Mouse (Mus musculus): ENCODE measurements around the gene Traf4. TPM values are rescaled to one million over a fixed set of nuclear protein-coding genes. Genes with fewer than 3 reads are reported as not detected.
A peak's percentile ranks its signal among the peaks of the same experiment; 100 is the strongest.

Gene Traf4
- total RNA-seq, 2 experiments from 2014 or later, result 11.3 to 12.5 TPM

DNA sequence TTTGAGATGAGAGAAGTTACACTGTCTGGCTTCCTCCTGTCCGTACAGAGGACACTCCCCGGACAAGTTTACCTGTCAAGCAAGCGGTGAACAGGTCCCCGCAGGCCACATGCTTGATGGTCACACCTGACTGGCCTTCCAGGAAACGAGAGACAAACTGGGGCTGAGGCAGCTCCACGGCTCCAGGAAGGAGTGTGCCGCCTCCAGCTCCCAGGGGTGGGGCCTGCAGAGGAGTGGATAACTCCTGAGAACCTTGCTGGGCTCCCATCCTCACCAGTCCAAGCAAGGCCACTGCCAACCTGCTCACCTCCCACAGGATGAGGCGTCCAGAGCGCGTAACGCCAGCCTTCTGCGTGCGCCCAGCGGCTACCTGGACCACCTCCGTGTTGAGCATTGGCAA lies 4.9 kb upstream of the Traf4 start:
- no peak for DNase-seq (ENCODE audit: low spot score in 2 of 2)
- intact Hi-C loops (cut with DNase I), result loop anchor here (10.0 kb wide), 1 partner anchor 346 kb away; no protein-coding TSS in a partner anchor

DNA sequence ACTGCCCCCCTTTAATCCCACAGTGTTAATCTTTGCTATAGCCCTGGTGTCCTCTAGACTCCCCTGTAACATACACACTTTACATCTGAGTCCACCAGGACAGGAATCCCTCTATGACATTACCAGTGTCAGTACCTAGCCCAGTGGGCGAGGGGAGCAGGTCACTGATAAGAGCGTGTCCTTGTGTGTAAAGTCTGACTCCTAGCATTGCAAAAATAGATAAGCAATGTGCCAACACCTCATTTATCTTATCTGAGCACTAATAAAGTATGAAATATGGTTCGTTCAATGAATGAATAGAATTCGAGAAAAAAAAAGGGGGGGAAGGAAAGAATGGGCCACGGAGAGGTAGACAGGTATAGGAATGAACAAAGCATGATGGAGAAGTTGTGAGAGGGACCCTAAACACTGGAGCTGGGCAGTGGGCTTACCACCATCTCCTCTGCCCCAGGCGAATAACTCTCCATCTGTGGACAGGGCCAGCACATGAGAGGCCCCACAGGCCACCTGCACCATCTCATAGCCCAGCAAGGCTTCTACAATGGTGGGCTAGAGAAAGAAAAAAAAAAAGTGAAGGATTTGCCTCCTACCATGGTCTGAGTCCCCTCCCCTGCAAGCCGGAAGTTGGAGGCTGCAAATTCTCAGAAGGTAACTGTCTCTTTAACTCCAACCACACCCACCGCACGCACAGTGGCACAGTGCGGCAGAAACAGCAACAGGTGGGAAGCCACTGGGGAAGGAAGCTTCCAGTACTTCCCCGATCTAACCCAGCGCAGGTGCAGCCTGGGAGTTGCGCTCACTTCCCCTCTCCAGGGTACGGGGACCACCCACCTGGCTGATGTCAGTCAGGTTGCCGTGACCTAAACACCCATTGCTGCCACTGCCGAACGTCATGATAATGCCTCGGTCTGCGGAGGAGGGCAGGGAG lies 3.4 kb upstream of the Traf4 start:
- no peak for DNase-seq (ENCODE audit: low spot score in 2 of 2)
- intact Hi-C loops (cut with DNase I), result no loop called here

DNA sequence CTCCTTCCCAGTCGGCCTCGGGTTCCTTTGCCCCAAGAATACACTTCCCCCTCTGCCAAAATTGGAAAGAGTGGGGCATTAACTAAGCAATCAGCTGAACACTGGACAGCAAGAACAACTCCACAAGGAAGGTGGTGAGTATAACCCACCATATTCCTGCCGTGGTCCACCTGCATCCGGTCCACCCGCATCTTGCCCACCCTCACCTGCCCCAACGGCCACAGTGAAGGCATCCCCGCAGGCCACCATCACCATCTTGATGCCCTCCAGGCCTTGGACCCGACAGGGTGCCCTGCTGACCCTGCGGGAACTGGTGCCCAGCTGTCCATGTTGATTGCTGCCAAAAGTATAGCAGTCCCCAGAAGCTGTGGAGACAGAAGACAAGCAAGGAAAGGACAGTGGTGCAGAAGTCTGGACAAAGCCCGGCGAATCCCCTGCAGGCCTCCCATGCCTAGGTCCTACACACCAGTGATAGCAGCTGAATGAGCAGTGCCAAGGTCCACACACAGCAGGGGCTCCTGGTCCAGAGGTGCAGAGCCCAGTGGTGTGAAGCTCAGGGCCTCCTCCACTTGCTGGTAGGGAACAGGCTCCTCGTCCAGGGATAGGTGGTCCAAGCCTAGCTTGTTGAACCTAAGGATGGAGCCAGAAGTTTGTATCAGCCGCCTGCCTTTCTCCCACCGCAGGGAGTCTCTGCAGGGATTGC lies 2.0 kb upstream of the Traf4 start:
- DNase-seq (ENCODE audit: low spot score in 2 of 2), result no peak
- intact Hi-C loops (cut with DNase I), result no loop called here

DNA sequence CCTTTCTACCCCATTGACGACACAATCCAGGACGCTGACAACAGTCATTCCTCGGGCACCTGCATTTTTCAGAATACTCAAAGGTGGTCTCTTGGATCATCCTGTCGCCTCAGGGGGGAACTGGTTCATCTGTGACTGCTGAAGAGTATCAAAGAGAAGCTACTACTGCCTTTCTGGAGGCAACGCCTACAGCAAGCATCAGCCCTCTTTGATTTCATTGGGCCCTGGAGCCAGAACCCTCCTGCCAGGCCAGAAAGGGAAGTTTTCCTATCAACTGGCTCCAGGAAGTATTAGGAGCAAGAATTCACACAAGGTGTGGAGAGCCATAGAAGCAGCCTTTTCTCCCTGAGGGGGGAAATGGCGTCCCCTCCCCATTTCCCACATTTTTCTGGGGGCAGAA lies 1.3 kb upstream of the Traf4 start:
- no peak for DNase-seq (ENCODE audit: low spot score in 2 of 2)
- intact Hi-C loops (cut with DNase I), result no loop called here

DNA sequence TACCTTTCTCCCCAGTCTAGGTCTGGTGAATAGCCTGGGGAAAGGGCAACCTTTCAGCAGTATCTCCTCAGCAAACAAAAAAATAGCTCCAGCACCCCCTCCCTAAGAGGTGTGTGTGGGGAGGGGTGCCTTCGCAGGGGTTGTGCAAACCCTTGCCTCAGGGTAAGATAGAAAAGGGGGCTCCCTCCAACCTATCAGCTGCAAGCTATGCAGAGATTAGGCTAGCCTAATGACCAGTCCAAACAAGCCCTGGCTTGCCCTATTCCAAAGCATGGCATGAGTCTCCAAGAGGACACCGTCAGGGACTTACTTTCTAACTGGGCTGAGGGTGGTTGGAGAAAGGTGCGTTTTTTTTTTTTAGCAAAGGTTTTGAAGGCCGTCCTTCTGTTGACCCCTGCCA lies 772 bp upstream of the Traf4 start:
- no peak for DNase-seq (ENCODE audit: low spot score in 2 of 2)
- intact Hi-C loops (cut with DNase I), result no loop called here

DNA sequence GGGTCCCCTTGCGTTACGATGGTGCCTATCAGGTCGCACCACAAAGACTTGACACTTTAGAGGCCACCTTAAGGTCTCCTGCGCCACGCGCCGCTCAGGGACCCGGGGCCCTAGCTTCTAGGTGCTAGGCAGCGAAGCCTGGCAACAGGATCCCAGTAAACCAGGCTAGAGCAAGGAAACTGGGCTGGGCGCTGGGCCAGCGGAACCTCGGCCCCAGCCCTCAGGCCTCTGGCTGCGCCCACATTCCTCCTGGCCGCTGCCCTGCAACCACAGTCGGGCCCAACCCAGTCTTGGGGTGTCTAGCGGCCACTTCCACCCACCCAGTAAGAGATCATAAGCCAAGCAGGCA lies 346 bp upstream of the Traf4 start:
- intact Hi-C loops (cut with DNase I), result loop anchor here (2.0 kb wide), 1 partner anchor 71 kb away; the partner anchor contains the start of gene Fam222b
- no peak for DNase-seq (ENCODE audit: low spot score in 2 of 2)

DNA sequence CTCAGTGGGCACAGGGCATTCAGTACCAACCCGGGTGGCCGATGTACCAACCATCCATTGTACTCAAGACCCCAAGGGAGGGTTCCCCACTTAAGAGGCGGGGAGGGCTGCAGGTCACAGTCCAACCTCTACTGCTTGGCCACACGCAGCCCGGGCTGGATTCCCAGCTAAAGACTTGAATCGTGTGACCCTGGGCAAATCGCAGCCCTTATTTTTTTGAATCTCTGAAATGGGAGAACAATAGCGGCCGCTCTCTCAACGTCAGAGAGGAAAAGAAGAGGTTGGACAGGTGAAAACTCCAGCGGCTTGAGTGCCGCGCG lies 825 bp downstream of the Traf4 start:
- DNase-seq (ENCODE audit: low spot score in 2 of 2), result no peak
- intact Hi-C loops (cut with DNase I), result loop anchor here (2.0 kb wide), 1 partner anchor 70 kb away; the partner anchor contains the start of gene Fam222b

DNA sequence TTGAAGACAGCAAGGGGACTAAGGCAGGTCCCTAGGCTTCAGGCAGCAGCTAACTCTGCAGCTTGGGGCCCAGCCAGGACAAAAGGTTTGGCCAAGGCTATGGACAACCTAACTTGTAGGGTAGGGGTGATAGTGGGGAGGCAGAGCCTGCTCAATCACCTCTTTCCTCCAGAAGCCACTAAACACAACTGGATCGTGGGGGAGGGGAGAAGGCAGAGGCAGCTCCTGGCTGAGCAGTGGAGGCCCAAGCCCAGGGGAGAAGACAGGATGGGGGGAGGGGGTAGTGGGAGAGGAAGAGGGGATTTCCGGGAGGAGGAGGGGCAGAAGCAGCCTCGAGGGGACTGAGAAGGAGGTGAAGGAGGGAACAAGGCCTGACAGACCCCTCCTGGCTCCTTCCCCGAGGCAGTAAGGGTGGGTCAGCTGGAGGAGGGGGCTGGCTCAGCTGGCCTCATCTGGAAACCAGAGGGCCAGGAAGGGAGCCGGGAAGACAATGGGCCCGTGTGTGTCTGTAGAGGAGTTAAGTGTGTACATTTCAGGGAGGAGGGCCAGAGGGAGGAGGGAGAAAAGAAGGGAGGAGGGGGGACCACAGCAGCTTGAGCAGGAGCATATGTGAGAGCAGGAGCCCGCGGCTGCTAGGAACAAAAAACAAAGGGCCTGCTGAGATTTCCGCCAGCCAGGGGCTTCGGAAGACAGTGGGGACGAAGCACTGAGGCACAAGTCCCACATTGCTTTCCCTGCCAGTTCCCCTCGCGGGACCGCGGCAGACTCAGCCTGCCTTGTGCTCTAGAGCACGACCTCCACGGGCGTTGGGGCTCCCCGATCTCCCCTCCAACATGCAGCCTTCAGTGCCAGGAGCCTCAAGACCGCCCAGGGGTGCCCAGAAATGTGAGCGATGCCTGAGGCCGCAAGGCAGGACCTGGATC lies 1.4 kb downstream of the Traf4 start:
- intact Hi-C loops (cut with DNase I), result loop anchor here (2.0 kb wide), 1 partner anchor 69 kb away; the partner anchor contains the start of gene Fam222b
- DNase-seq (ENCODE audit: low spot score in 2 of 2), result no peak

DNA sequence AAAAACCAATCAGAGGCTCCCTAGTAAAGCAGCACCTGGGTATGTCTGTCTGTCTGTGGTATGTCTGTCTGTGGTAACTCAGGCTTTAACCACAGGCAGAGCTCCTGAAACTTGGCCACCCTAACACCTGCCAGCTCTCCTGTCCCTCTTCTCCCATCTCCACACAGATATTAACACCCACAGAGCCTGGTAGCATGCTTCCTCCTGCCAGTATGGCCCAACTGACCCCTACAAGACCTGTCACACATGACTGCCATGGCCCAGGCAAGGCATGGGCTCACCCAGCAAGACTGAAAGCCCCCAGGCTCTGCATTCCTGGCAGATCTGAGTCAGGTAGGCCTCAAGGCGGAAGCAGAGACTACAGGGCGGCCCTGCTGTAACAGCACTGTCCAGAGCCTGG lies 2.3 kb downstream of the Traf4 start:
- intact Hi-C loops (cut with DNase I), result no loop called here
- no peak for DNase-seq (ENCODE audit: low spot score in 2 of 2)

DNA sequence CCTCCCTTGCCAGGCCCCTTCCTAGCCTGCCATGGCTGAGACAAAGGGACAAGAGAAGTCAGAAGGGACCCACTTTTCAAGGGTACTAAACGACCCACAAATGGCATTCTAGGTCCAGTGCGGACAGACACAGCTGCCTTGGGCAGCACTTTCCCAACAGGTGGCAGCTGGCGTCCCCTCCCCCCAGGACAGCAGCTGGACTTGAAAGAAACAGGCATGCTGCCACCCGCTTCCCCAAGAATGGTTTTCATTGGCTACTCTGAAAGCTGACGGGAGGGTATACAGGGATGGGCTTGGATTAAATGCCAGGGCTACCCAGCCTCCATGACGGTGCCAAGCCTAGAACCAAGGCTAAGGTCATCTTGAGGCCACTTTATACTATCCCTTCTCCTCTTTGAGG lies 2.9 kb downstream of the Traf4 start:
- intact Hi-C loops (cut with DNase I), result no loop called here
- DNase-seq (ENCODE audit: low spot score in 2 of 2), result peak; percentile 46 to 70

DNA sequence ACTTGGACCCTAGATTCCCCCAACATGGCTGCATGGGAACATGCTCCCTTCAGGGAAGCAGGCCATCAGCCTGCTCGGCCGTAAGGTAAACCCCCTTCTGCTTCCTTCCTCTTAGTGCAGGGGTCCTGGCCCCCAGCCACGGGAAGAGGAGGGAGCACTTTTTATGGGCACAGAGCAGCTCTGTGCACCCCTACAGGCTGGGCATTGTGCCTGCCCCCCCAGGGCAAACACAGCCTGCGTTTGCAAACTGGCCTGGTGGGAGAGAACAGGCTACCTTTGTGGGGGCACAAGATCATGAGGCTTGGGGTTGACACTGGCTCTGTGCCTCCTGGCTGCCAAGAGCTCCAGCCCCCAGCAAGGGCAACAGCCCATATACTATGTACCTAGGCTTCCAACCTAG lies 3.4 kb downstream of the Traf4 start:
- intact Hi-C loops (cut with DNase I), result no loop called here
- no peak for DNase-seq (ENCODE audit: low spot score in 2 of 2)

DNA sequence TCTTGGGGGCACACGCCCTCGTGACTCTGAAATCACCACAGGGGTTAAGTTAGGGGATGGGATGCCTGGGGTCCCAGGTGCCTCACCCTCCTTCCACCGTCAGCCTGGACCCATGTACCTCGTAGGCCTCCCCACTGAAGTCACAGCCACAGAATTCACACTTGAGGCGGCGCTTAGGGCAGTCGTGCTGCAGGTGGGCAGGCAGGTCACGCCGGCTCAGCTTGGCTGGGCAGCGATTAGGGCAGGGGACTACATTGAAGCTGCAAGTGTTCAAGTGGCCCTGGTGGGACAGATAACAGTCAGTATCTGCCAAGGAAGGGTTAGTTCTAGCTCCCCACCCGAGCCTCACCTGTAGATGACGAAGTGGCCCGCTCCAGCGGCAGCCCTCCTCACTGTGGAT lies 4.2 kb downstream of the Traf4 start:
- DNase-seq (ENCODE audit: low spot score in 2 of 2), result no peak
- intact Hi-C loops (cut with DNase I), result no loop called here

DNA sequence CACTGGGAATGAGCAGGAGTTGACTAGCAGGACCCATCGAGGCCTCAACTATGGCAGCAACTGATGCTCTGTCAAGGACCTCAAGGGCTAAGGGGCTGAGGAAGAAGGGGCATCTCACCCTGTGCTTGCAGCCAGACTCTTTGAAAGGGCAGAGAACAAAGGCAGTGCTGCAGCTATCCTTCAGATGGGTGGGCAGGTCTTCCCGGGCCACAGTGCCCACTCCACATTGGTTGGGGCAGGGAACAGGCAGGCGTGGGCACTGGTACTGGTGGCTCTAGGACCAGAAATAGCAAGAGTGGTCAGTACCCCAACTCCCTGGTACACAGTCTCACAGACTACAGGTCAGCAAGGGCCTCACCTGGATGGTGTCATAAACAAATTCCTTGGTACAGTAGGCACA lies 4.7 kb downstream of the Traf4 start:
- intact Hi-C loops (cut with DNase I), result no loop called here
- DNase-seq (ENCODE audit: low spot score in 2 of 2), result no peak

DNA sequence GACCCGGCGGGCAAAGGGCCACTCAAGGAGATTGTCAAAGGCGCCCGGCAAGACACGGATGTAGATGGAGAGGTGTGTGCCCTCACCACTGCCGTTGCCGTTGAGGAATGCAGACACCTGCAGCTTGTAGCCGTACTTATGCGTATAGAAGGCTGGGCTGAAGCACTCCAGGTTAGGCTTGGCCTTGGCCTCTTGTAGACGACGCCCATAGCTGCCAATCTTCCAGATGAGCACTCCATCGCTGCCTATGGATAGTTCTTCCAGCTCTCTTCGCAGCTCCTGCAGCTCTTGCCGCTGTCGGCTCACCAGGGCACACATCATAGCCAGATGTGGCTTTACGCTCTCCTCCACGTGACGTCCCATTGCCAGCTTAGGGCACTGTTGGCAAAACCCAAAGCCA lies 5.2 kb downstream of the Traf4 start:
- DNase-seq (ENCODE audit: low spot score in 2 of 2), result no peak
- intact Hi-C loops (cut with DNase I), result no loop called here

DNA sequence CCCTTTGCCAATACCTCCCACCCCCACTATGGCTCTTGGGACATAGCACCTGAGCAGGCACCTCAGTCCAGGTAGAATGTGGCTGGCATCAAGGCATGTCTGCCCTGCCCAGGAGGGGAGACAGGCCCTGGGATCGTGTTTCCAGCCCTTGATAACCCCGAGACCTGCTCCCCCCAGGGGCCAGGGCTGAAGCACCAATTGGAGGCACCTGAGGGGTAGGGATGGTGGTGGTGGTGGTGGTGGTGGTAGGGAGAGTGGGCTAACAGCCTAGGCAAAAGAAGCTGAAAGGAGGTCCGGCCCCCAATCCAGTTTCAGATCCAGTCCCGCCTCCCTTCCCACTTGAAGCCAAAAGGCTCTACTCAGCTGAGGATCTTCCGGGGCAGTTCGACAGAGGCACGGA lies 5.8 kb downstream of the Traf4 start:
- intact Hi-C loops (cut with DNase I), result no loop called here

DNA sequence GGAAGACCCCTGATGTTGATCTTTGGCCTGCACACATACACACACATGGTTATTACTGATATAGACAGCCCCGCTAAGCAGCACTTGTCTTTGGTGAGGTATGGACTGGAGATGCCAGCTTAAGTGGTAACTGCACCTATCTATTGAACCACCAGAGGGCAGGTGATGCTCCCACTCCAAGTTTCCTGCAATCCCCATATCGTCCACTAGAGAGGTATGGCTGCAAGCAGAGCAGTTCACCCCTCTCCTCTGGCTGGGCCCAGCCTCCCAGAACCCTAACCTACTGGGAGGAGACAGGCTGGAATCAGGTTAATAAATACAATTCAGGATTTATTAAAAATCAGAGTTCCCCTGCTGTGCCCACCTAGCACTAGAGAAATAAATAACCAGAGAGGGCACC lies 6.3 kb downstream of the Traf4 start:
- peak; percentile 84 to 90 for DNase-seq (ENCODE audit: low spot score in 2 of 2)
- intact Hi-C loops (cut with DNase I), result no loop called here

More for the DNA sequence above, 5.8 kb downstream of the Traf4 start:
- DNase-seq (ENCODE audit: low spot score in 2 of 2), result no peak

DNA sequence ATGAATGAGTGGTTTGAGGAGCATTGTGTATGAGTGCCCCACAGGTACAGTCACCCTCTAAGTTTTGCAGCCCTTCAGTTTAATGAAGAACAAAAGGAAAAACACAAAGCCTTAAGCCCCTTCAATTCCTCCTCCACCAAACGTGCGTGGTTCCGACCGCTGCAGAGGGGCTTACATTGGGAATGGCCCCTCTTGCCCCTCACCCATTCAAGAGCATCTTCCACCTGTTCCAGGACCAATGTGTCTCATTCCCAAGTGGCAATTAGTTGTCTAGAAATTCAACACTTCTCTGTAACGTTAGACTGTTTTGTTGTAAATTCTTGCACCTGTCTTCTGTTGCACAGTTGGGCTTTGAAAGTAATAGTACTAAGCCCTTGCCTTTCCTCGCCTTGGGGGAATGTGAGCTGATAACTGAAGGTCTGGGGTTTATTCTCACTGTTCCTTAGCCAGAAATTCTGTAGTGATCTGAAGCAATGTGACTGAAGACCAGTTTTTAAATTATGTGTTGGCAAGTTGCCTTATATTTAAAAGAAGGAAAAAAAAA lies 9.2 kb downstream of the Traf4 start:
- DNase-seq (ENCODE audit: low spot score in 2 of 2), result no peak
- intact Hi-C loops (cut with DNase I), result no loop called here

DNA sequence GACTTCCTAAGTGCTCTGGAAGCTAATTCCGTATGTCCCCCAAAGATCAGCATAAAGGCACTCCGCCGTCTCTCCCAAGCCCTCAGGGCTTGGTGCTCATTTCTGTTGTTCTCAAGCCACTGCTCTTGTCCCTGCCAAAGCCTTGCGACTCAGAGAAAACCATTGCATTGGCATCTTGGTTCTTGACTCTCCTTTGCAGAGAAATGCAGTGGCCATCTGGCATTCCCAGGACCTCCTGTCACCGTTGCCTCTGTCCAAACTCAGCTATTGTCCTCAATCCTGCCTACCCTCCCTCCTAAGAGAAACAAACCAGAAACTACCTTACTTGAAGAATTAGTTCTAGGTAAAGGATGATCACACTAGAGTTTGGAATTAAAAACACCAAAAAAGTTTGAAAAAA lies 9.7 kb downstream of the Traf4 start:
- intact Hi-C loops (cut with DNase I), result no loop called here
- no peak for DNase-seq (ENCODE audit: low spot score in 2 of 2)

DNA sequence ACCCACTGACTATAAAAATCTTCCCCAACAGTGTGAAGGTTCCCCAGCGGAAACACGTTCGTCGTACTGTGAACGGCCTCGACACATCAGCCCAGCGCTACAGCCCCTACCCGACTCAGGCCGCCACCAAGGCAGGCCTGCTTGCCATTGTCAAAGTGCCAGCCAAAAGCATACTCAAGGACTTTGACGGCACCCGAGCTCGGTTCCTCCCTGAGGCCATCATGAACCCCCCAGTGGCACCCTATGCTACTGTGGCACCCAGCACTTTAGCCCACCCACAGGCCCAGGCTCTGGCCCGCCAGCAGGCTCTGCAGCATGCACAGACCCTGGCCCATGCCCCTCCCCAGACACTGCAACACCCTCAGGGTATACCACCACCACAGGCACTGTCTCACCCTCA lies 11.6 kb downstream of the Traf4 start:
- intact Hi-C loops (cut with DNase I), result loop anchor here (2.0 to 5.0 kb wide), 2 partner anchors 23 to 61 kb away; partner anchors contain the start of genes Fam222b, Nek8 and Tlcd1
- DNase-seq (ENCODE audit: low spot score in 2 of 2), result no peak

Measured in left cerebral cortex, postnatal 25 days (tissue).